In the genomic region with DNA sequence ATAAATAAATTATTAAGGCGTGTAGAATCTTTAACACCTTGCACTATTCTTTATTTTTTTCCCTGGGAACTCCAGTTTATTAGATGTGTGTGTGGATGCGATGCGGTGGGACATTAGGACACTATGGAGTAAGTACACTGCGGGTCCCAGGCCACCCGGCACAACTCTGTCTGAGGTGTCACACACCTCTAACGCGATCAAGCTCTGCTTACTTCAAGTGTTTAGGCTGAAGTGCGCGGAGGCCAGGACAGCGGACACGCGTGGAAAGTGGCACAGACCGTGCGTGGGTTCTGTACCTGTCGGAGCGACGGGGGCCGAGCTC, we compare ENCODE assay signal across 8 mouse cellular contexts. TPM values are rescaled to one million over a fixed set of nuclear protein-coding genes. Genes with fewer than 3 reads are reported as not detected.
A peak's percentile ranks its signal among the peaks of the same experiment; 100 is the strongest.
DNase-seq lines count a peak whose midpoint lies in the region; ATAC-seq and TF ChIP-seq lines count a peak whose summit lies in the region.

No protein-coding gene starts in this region.

- peak overlapping the region; percentile 73 for H3K4me2 ChIP-seq in embryonic facial prominence, embryonic 15.5 days (replicated peaks)
- peak overlapping the region; percentile 83 for H3K4me2 ChIP-seq in intestine, embryonic 16.5 days (ENCODE audit: low read depth, low read length)
- peak overlapping the region; percentile 50 for H3K4me2 ChIP-seq in neural tube, embryonic 14.5 days (ENCODE audit: low read depth, low read length)

- H3K36me3 ChIP-seq in embryonic facial prominence, embryonic 15.5 days = no peaks in the 10 kb centered on the region
- no peaks in the 10 kb centered on the region for H3K36me3 ChIP-seq in intestine, embryonic 16.5 days (ENCODE audit: control insufficient read depth, insufficient read depth, low read length)
- no peaks in the 10 kb centered on the region for H3K36me3 ChIP-seq in neural tube, embryonic 14.5 days (ENCODE audit: control insufficient read depth, insufficient read depth, low read length)

- no peaks in the 10 kb centered on the region for H3K9me3 ChIP-seq in embryonic facial prominence, embryonic 15.5 days (replicated peaks)
- H3K9me3 ChIP-seq in intestine, embryonic 16.5 days (ENCODE audit: control insufficient read depth, low read length) = no peaks in the 10 kb centered on the region
- no peaks in the 10 kb centered on the region for H3K9me3 ChIP-seq in neural tube, embryonic 14.5 days (ENCODE audit: control insufficient read depth, low read length)

- H3K27ac ChIP-seq in embryonic facial prominence, embryonic 15.5 days (replicated peaks) = peak overlapping the region; percentile 66; the same call in 1 of the 2 replicates
- peak overlapping the region; percentile 53; the same call in 1 of the 2 replicates for H3K27ac ChIP-seq in intestine, embryonic 16.5 days (ENCODE audit: low read length)
- peak overlapping the region; percentile 96 for H3K27ac ChIP-seq in neural tube, embryonic 14.5 days (ENCODE audit: low read depth, low read length)

- peaks cover 2% of the 10 kb centered on the region for H3K4me1 ChIP-seq in lung, adult 2 months (ENCODE audit: control insufficient read depth, insufficient read depth, low read length)
- H3K4me1 ChIP-seq in embryonic facial prominence, embryonic 15.5 days = 0 out of 2 replicates have a peak, but pooled peaks cover 16% of the 10 kb centered on the region
- H3K4me1 ChIP-seq in intestine, embryonic 16.5 days (ENCODE audit: control insufficient read depth, insufficient read depth, low read length) = 0 out of 2 replicates have a peak, but pooled peaks cover 6% of the 10 kb centered on the region
- H3K4me1 ChIP-seq in neural tube, embryonic 14.5 days (ENCODE audit: control insufficient read depth, insufficient read depth, low read length) = peaks cover 20% of the 10 kb centered on the region

- peak overlapping the region; percentile 68 for H3K4me3 ChIP-seq in lung, adult 2 months (replicated peaks; ENCODE audit: extremely low read depth, low read depth, low read length)
- peak overlapping the region; percentile 96 for H3K4me3 ChIP-seq in embryonic facial prominence, embryonic 15.5 days (replicated peaks)
- H3K4me3 ChIP-seq in intestine, embryonic 16.5 days (ENCODE audit: low read length) = peak overlapping the region; percentile 95
- H3K4me3 ChIP-seq in neural tube, embryonic 14.5 days (ENCODE audit: low read depth, low read length) = peak overlapping the region; percentile 97

- TF ChIP-seq CTCF in lung, adult 2 months (IDR thresholded peaks at IDR 0.05; ENCODE audit: insufficient read depth, low read length) = no peak

- H3K9ac ChIP-seq in embryonic facial prominence, embryonic 15.5 days = peak overlapping the region; percentile 70
- peak overlapping the region; percentile 88 for H3K9ac ChIP-seq in intestine, embryonic 16.5 days (ENCODE audit: low read depth, low read length)
- H3K9ac ChIP-seq in neural tube, embryonic 14.5 days (replicated peaks; ENCODE audit: low read depth, low read length) = peak overlapping the region; percentile 97

- 2% methylated on average over 18 of the region's 18 CpGs for WGBS in lung, adult 2 months
- 1% methylated on average over 18 of the region's 18 CpGs for WGBS in embryonic facial prominence, embryonic 15.5 days
- 1% methylated on average over 18 of the region's 18 CpGs for WGBS in intestine, embryonic 16.5 days
- 3% methylated on average over 15 of the region's 18 CpGs for WGBS in neural tube, embryonic 14.5 days

- no peaks in the 10 kb centered on the region for H3K27me3 ChIP-seq in embryonic facial prominence, embryonic 15.5 days
- no peaks in the 10 kb centered on the region for H3K27me3 ChIP-seq in intestine, embryonic 16.5 days (replicated peaks; ENCODE audit: control insufficient read depth, insufficient read depth, low read length)
- H3K27me3 ChIP-seq in neural tube, embryonic 14.5 days (ENCODE audit: control insufficient read depth, insufficient read depth, low read length) = no peaks in the 10 kb centered on the region

- DNase-seq in lung, adult 2 months = no peak
- no peak for DNase-seq in lung, postnatal 4 days
- no peak for DNase-seq in MN1 (ENCODE audit: low spot score)
- DNase-seq in right cerebral cortex, adult 18-20 months = no peak
- DNase-seq in left cerebral cortex, adult 9 months (ENCODE audit: low spot score in 2 of 2) = no peak

- ATAC-seq in embryonic facial prominence, embryonic 15.5 days (ENCODE audit: insufficient number of reproducible peaks, low FRiP score, low TSS enrichment, low read depth) = no peak; the same call in 1 of the 2 replicates
- ATAC-seq in intestine, embryonic 16.5 days = peak; percentile 77
- no peak; the same call in 1 of the 2 replicates for ATAC-seq in neural tube, embryonic 14.5 days (ENCODE audit: low read depth)

- TF ChIP-seq POLR2A in lung, adult 2 months (IDR thresholded peaks at IDR 0.05; ENCODE audit: borderline replicate concordance, extremely low read depth, low read depth, low read length) = no peak

RNA-seq across cellular contexts. Expression of gene E130308A19Rik, which starts 0.4 kb away (rescaled TPM):
- polyA plus RNA-seq in lung, adult 2 months (2012; rRNA removed) = 6.8 and 8.3 TPM in 2 replicates
- 18.7 and 19.1 TPM in 2 replicates for polyA plus RNA-seq in embryonic facial prominence, embryonic 15.5 days (2015; fragmentation: Nextera tagmentation; extraction: Ambion mirVana)
- 9.6 and 10.8 TPM in 2 replicates for polyA plus RNA-seq in intestine, embryonic 16.5 days (2015; fragmentation: Nextera tagmentation; extraction: Ambion mirVana)
- polyA plus RNA-seq in neural tube, embryonic 14.5 days (2014; fragmentation: Nextera tagmentation; extraction: Ambion mirVana) = 59.8 and 64.6 TPM in 2 replicates

RNA-seq across cellular contexts. Expression of gene Hsdl2, which starts 44.3 kb away (rescaled TPM):
- polyA plus RNA-seq in lung, adult 2 months (2012; rRNA removed) = 7.5 and 16.1 TPM in 2 replicates
- polyA plus RNA-seq in embryonic facial prominence, embryonic 15.5 days (2015; fragmentation: Nextera tagmentation; extraction: Ambion mirVana) = 25.7 and 27.1 TPM in 2 replicates
- polyA plus RNA-seq in intestine, embryonic 16.5 days (2015; fragmentation: Nextera tagmentation; extraction: Ambion mirVana) = 18.8 and 19.1 TPM in 2 replicates
- 39.5 and 45.3 TPM in 2 replicates for polyA plus RNA-seq in neural tube, embryonic 14.5 days (2014; fragmentation: Nextera tagmentation; extraction: Ambion mirVana)
